Mouse (Mus musculus): ENCODE data around the gene Btbd35f19. TPM values are rescaled to one million over a fixed set of nuclear protein-coding genes. Genes with fewer than 3 reads are reported as not detected.
"Not testable (repeated sequence)": the region's sequence is repeated elsewhere in the genome, so short reads cannot be mapped to it uniquely, and the experiment has no call there.

Gene Btbd35f19
- polyA plus RNA-seq (2012; fragmentation: generic; extraction: Trizol) = not detected

DNA sequence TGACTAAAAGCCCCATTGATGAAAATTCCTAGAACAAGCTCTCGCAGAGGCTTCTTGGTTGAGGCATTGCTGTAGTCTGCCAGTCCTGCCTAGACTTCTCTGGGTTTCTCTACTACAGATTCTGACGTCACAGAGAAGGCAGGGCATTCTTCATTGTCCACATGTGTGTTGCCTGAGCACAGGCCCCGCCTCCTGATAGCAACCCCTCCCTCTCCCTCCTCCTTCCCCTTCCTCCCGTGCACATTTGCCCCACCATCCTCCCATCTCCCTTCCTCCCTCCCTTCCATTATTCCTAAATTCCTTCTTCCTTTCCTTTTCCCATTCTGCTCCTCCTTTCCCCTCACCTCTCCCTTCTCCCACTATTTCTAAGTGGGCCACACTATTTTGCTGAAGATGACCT, at the start of gene Btbd35f19:
TSS of gene Btbd35f19 (minus strand) at position 101 of the 400 bp plus-strand sequence.
- H3ac ChIP-seq (ENCODE audit: control insufficient read depth, insufficient read length); H3K36me3 ChIP-seq (ENCODE audit: control insufficient read depth, insufficient read depth): not testable (repeated sequence)

GRCm38 (mm10) chrX:31341924-31342323, 41.8 kb downstream of the Btbd35f19 start:
- not testable (repeated sequence) for H3K4me3 ChIP-seq; H3K4me2 ChIP-seq (ENCODE audit: low read depth); H3K79me2 ChIP-seq (ENCODE audit: control insufficient read depth, insufficient read depth); H3ac ChIP-seq (ENCODE audit: control insufficient read depth, insufficient read length); H3K27me3 ChIP-seq (ENCODE audit: control insufficient read depth, insufficient read depth, insufficient read length); H3K36me3 ChIP-seq (ENCODE audit: control insufficient read depth, insufficient read depth)

More for the DNA sequence above, at the start of gene Btbd35f19:
- H3K4me3 ChIP-seq; H3K27me3 ChIP-seq (ENCODE audit: control insufficient read depth, insufficient read depth, insufficient read length); H3K4me2 ChIP-seq (ENCODE audit: low read depth); H3K79me2 ChIP-seq (ENCODE audit: control insufficient read depth, insufficient read depth): not testable (repeated sequence)

DNA sequence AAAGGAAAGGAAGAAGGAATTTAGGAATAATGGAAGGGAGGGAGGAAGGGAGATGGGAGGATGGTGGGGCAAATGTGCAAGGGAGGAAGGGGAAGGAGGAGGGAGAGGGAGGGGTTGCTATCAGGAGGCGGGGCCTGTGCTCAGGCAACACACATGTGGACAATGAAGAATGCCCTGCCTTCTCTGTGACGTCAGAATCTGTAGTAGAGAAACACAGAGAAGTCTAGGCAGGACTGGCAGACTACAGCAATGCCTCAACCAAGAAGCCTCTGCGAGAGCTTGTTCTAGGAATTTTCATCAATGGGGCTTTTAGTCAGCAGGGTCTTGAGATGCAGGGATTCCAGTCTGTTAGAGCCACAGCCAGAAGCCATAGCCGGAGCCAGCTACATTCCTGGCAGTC, 47.6 kb downstream of the Btbd35f19 start, which contains the start of gene Btbd35f26:
TSS of gene Btbd35f26 (plus strand) at position 301 of the 400 bp plus-strand sequence.
- H3K27me3 ChIP-seq (ENCODE audit: control insufficient read depth, insufficient read depth, insufficient read length); H3K4me2 ChIP-seq (ENCODE audit: low read depth); H3ac ChIP-seq (ENCODE audit: control insufficient read depth, insufficient read length); H3K79me2 ChIP-seq (ENCODE audit: control insufficient read depth, insufficient read depth); H3K4me3 ChIP-seq; H3K36me3 ChIP-seq (ENCODE audit: control insufficient read depth, insufficient read depth): not testable (repeated sequence)

Other genes starting within 250 kb of the Btbd35f19 start
- not detected for gene Spin2f, start 130.0 kb downstream of the Btbd35f19 start, polyA plus RNA-seq (2012; fragmentation: generic; extraction: Trizol)
- not detected for gene Btbd35f26, start 47.5 kb downstream of the Btbd35f19 start, polyA plus RNA-seq (2012; fragmentation: generic; extraction: Trizol)
- gene Gm21883, start 190.4 kb upstream of the Btbd35f19 start, polyA plus RNA-seq (2012; fragmentation: generic; extraction: Trizol) = not detected
- not detected for gene Spin2e, start 235.0 kb upstream of the Btbd35f19 start, polyA plus RNA-seq (2012; fragmentation: generic; extraction: Trizol)